Mouse (Mus musculus) MEL (cell line): ENCODE results near the gene Commd3. TPM values are rescaled to one million over a fixed set of nuclear protein-coding genes. Genes with fewer than 3 reads are reported as not detected.

Experiments
- DNase-seq: peaks from one replicate; pipeline ENCODE4 v3.0.0; 2011; ENCODE audit warnings: low read depth, low spot score
- H3K27ac ChIP-seq: 2 replicates; pipeline ENCODE4 v1.5.1; 2012; ENCODE audit warnings: low read depth, mild to moderate bottlenecking, control low read depth, low read length, moderate library complexity; ENCODE audit not compliant: control insufficient read depth
- H3K27me3 ChIP-seq, 2 experiments: fragments of 150-350 bp in 1 of 2; sonication (generic) in 1 of 2; 2 replicates each; pipeline ENCODE4 v1.6.1; 2012; ENCODE audit warnings: low read length in 2 of 2, mild to moderate bottlenecking in 2 of 2, improper control_type of control experiment in 1 of 2, moderate library complexity in 1 of 2; ENCODE audit not compliant: insufficient read depth in 2 of 2, control insufficient read depth in 1 of 2
- H3K36me3 ChIP-seq, 2 experiments: 2 replicates each; pipeline ENCODE4 v1.6.1; 2012 to 2014; ENCODE audit warnings: low read length in 2 of 2, improper control_type of control experiment in 1 of 2, inconsistent platforms in 1 of 2, mild to moderate bottlenecking in 1 of 2; ENCODE audit not compliant: insufficient read depth in 2 of 2, control insufficient read depth in 1 of 2
- H3K4me1 ChIP-seq, 2 experiments: fragments of 150-350 bp in 1 of 2; sonication (generic) in 1 of 2; 2 replicates each; pipeline ENCODE4 v1.6.1; 2012; ENCODE audit warnings: low read length in 2 of 2, improper control_type of control experiment in 1 of 2, mild to moderate bottlenecking in 1 of 2; ENCODE audit not compliant: insufficient read depth in 2 of 2, control insufficient read depth in 1 of 2
- H3K4me3 ChIP-seq, 2 experiments: fragments of 150-350 bp in 1 of 2; sonication (generic) in 1 of 2; 2 replicates each; pipeline ENCODE4 v1.5.1; 2012; ENCODE audit warnings: low read depth in 2 of 2, low read length in 2 of 2, mild to moderate bottlenecking in 2 of 2, moderate library complexity in 2 of 2, control low read depth in 1 of 2, improper control_type of control experiment in 1 of 2; ENCODE audit not compliant: control insufficient read depth in 1 of 2, insufficient read depth in 1 of 2
- H3K79me2 ChIP-seq: 2 replicates; pipeline ENCODE4 v1.6.1; 2012; ENCODE audit warnings: mild to moderate bottlenecking, low read length, moderate library complexity; ENCODE audit not compliant: control insufficient read depth, poor library complexity, insufficient read depth
- H3K9ac ChIP-seq: 2 replicates; pipeline ENCODE4 v1.6.1; 2012; ENCODE audit warnings: low read depth, mild to moderate bottlenecking, control low read depth, low read length, moderate library complexity; ENCODE audit not compliant: control insufficient read depth, poor library complexity, severe bottlenecking
- H3K9me3 ChIP-seq: fragments of 150-350 bp; sonication (generic); replicated peaks from 2 replicates; pipeline ENCODE4 v1.6.1; 2012; ENCODE audit warnings: mild to moderate bottlenecking, low read length, improper control_type of control experiment, moderate library complexity; ENCODE audit not compliant: insufficient read depth
- ETS1 ChIP-seq: IDR thresholded peaks from 2 replicates; pipeline ENCODE4 v1.6.1; 2012; ENCODE audit warnings: low read depth, mild to moderate bottlenecking, inconsistent platforms, low read length, improper control_type of control experiment, moderate library complexity
- MAZ ChIP-seq: IDR thresholded peaks from 2 replicates; pipeline ENCODE4 v1.6.1; 2012; ENCODE audit warnings: low read depth, mild to moderate bottlenecking, inconsistent platforms, low read length, improper control_type of control experiment
- MEF2A ChIP-seq: IDR thresholded peaks from 2 replicates; pipeline ENCODE4 v1.6.1; 2014; ENCODE audit warnings: low read depth, mild to moderate bottlenecking, inconsistent platforms, low read length, improper control_type of control experiment; ENCODE audit not compliant: poor library complexity, insufficient replicate concordance, severe bottlenecking; ENCODE audit errors: extremely low read depth
- MXI1 ChIP-seq: IDR thresholded peaks from 2 replicates; pipeline ENCODE4 v1.6.1; 2011; ENCODE audit warnings: mild to moderate bottlenecking, low read depth, low read length, improper control_type of control experiment
- POLR2A ChIP-seq, 2 experiments: IDR thresholded peaks; 2 replicates each; pipeline ENCODE4 v1.6.1; 2011 to 2012; ENCODE audit warnings: low read length in 2 of 2, mild to moderate bottlenecking in 2 of 2, control low read depth in 1 of 2, improper control_type of control experiment in 1 of 2, low read depth in 1 of 2, moderate library complexity in 1 of 2; ENCODE audit not compliant: control insufficient read depth in 1 of 2, insufficient read depth in 1 of 2, poor library complexity in 1 of 2
- RAD21 ChIP-seq: IDR thresholded peaks from 2 replicates; pipeline ENCODE4 v1.6.1; 2011; ENCODE audit warnings: mild to moderate bottlenecking, low read depth, low read length, improper control_type of control experiment
- SIN3A ChIP-seq: IDR thresholded peaks from 2 replicates; pipeline ENCODE4 v1.6.1; 2012; ENCODE audit warnings: low read length, improper control_type of control experiment, inconsistent platforms
- SMC3 ChIP-seq: IDR thresholded peaks from 2 replicates; pipeline ENCODE4 v1.6.1; 2011; ENCODE audit warnings: low read depth, low read length, improper control_type of control experiment
- TAL1 ChIP-seq: IDR thresholded peaks from 2 replicates; pipeline ENCODE4 v1.6.1; 2012; ENCODE audit warnings: mild to moderate bottlenecking, inconsistent platforms, low read length, moderate library complexity, mixed read lengths
- UBTF ChIP-seq: IDR thresholded peaks from 2 replicates; pipeline ENCODE4 v1.6.1; 2012; ENCODE audit warnings: low read depth, mild to moderate bottlenecking, inconsistent platforms, low read length, improper control_type of control experiment, moderate library complexity, borderline replicate concordance; ENCODE audit not compliant: insufficient read depth
- ZKSCAN1 ChIP-seq: IDR thresholded peaks from 2 replicates; pipeline ENCODE4 v1.6.1; 2012; ENCODE audit warnings: low read depth, mild to moderate bottlenecking, inconsistent platforms, low read length, improper control_type of control experiment, moderate library complexity
- ZMIZ1 ChIP-seq: IDR thresholded peaks from 2 replicates; pipeline ENCODE4 v1.6.1; 2012; ENCODE audit warnings: low read depth, mild to moderate bottlenecking, inconsistent platforms, low read length, improper control_type of control experiment, moderate library complexity
- polyA plus RNA-seq, 2 experiments: library from polyadenylated mRNA; stranded (reverse) in 1 of 2; unstranded in 1 of 2; fragments of >175 nt in 1 of 2; fragments of >200 nt in 1 of 2; gene quantifications; 2 replicates each; pipeline versions ENCODE4 v1.2.1 to v1.2.4; 2012; ENCODE audit warnings: low replicate concordance in 2 of 2, low read depth in 1 of 2; ENCODE audit not compliant: insufficient read length in 2 of 2, insufficient read depth in 1 of 2, missing spikeins in 1 of 2
- total RNA-seq: library from RNA; depleted of rRNA; stranded (reverse); fragments of 300-350 nt; gene quantifications from 2 replicates; pipeline ENCODE4 v1.2.3, GENCODE M21; 2012

Commd3 gene
- total and polyA plus RNA-seq, 3 experiments: 47.0 to 70.7 TPM; not detected in 1

DNA sequence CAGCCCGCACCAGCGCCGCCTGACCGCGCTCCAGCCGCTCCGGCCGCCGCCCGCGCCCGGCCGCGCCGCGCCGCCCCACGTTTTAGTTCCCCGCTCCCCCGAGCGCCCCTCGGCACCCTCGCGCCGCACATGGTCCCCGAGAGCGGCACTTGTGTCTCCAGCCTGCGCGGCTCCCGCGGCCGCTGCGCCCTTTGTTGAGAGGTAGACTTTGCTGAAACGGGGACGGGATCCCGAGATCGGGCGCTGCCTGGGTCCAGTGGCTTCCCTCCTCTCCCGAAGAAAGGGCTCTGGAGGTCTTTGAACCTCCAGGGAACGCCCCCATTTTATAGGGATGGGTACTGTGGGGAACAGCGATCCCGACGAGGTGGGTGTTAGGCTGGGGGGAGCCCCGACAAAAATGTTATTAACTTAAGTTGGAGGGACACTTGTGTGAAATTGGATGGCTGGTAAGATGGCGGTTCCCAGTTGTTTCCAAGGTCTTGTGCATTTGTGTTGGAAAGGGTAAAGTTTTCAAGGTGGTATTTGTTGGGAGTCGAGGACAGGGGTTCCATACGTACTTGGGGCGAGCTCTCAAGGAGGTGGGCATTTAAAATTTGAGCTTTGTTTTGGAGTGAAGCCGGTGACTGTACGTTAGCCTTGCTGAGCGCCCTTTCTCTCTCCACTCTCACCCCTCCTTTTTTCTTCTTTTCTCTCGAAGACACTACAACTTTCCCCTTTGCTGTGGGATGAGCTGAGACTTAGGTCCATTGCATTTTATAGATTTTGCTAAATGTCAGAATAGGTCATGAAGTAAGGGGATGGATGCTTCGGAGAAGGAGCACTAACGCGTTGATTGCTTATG is 5.7 kb downstream of the Commd3 start:
- peak in 1 of 2 experiments; percentile 3; a peak in 1 of 4 replicates for TF ChIP-seq POLR2A (IDR thresholded peaks at IDR 0.05; ENCODE audit: control insufficient read depth in 1 of 2, insufficient read depth in 1 of 2, low read depth in 1 of 2, low read length in 2 of 2, poor library complexity in 1 of 2)
- no peak; the same call in 1 of the 2 replicates for TF ChIP-seq SIN3A
- TF ChIP-seq, all 39 proteins: peak for 1
- Histone ChIP-seq H3K27me3 (peaks cover 0 to 3% of the 10 kb centered on the region in 2 experiments; a peak in 1 of 4 replicates), H3K79me2 (peaks cover 31% of the 10 kb centered on the region), H3K4me3 (peak overlapping the region; percentile 83 to 85), H3K9me3 (no peaks in the 10 kb centered on the region), H3K4me1 (peaks cover 17 to 19% of the 10 kb centered on the region in 2 experiments), H3K36me3 (peaks cover 4 to 31% of the 10 kb centered on the region in 2 experiments), H3K27ac (0 out of 2 replicates have a peak overlapping the region, but pooled peaks have one; percentile 9), H3K9ac (peak overlapping the region; percentile 92)
- DNase-seq: peak; percentile 66

DNA sequence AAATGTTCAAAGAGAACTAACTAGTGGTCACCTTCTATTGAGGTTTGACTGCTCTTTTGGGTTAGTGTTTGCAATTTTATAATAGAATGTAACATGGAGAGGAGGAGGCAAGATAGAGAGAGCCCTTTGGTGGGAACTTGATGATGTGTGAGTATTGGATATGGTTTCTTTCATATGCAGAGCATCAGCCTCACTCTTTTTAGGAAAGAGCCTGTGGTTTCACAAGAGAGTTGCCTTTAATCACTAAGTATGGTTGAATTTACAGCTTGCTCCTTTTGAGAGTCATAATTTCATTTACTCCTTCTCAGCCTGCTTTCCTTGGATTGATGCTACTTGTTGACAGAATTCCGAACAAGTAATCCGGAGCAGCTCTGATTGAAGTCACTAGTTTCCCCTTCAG is 7.5 kb downstream of the Commd3 start:
- no peak for DNase-seq
- peaks cover 31% of the 10 kb centered on the region for H3K79me2 ChIP-seq
- H3K4me1 ChIP-seq: peaks cover 8 to 10% of the 10 kb centered on the region in 2 experiments
- peaks cover 0 to 3% of the 10 kb centered on the region in 2 experiments; a peak in 1 of 4 replicates for H3K27me3 ChIP-seq
- H3K36me3 ChIP-seq: peaks cover 8 to 20% of the 10 kb centered on the region in 2 experiments
- H3K9ac ChIP-seq: no peak overlapping the region
- no peak overlapping the region for H3K27ac ChIP-seq
- no peak overlapping the region for H3K4me3 ChIP-seq
- no peaks in the 10 kb centered on the region for H3K9me3 ChIP-seq
- TF ChIP-seq ZMIZ1 (no peak), MXI1 (no peak), MEF2A (no peak), ZKSCAN1 (no peak), RAD21 (no peak), ETS1 (no peak), MAZ (no peak), POLR2A (IDR thresholded peaks at IDR 0.05; ENCODE audit: control insufficient read depth in 1 of 2, insufficient read depth in 1 of 2, low read depth in 1 of 2, low read length in 2 of 2, poor library complexity in 1 of 2) (no peak), TAL1 (no peak), SMC3 (no peak), UBTF (no peak)
- TF ChIP-seq, all 39 proteins: peak for 0
